Mouse (Mus musculus) lung, embryonic 16.5 days (tissue): ENCODE measurements around the gene Antxr2. TPM values are rescaled to one million over a fixed set of nuclear protein-coding genes. Genes with fewer than 3 reads are reported as not detected.

Experiments used
- ATAC-seq: fragments of 200-750 bp; cut with Nextera tagmentation; 2 replicates; pipeline ENCODE4 v1.8.0; 2017; ENCODE audit warnings: low read depth, mild to moderate bottlenecking, moderate library complexity
- H3K27ac ChIP-seq: fragments of 300-500 bp; sonication (generic); 2 replicates; pipeline ENCODE4 v1.5.1; 2014; ENCODE audit warnings: mild to moderate bottlenecking, control low read depth, low read length
- H3K27me3 ChIP-seq: fragments of 300-500 bp; sonication (generic); 2 replicates; pipeline ENCODE4 v1.6.1; 2014; ENCODE audit warnings: low read depth, low read length, mixed read lengths; ENCODE audit not compliant: control insufficient read depth, insufficient read depth
- H3K36me3 ChIP-seq: fragments of 300-500 bp; sonication (generic); 2 replicates; pipeline ENCODE4 v1.6.1; 2014; ENCODE audit warnings: low read length; ENCODE audit not compliant: control insufficient read depth, insufficient read depth
- H3K4me1 ChIP-seq: fragments of 300-500 bp; sonication (generic); replicated peaks from 2 replicates; pipeline ENCODE4 v1.6.1; 2014; ENCODE audit warnings: low read length, mixed read lengths; ENCODE audit not compliant: control insufficient read depth, insufficient read depth
- H3K4me2 ChIP-seq: fragments of 300-500 bp; sonication (generic); 2 replicates; pipeline ENCODE4 v1.6.1; 2014; ENCODE audit warnings: low read depth, low read length, control low read depth
- H3K4me3 ChIP-seq: fragments of 300-500 bp; sonication (generic); 2 replicates; pipeline ENCODE4 v1.5.1; 2014; ENCODE audit warnings: mild to moderate bottlenecking, low read length, control low read depth
- H3K9ac ChIP-seq: fragments of 300-500 bp; sonication (generic); 2 replicates; pipeline ENCODE4 v1.6.1; 2014; ENCODE audit warnings: low read length, control low read depth
- H3K9me3 ChIP-seq: fragments of 300-500 bp; sonication (generic); 2 replicates; pipeline ENCODE4 v1.6.1; 2016; ENCODE audit warnings: low read length; ENCODE audit not compliant: control insufficient read depth
- WGBS: fragments of 180-500 bp; shearing (Covaris S2); extraction: QIAGEN DNeasy Blood & Tissue Kit; methylation state at CpG from one replicate; pipeline ENCODE4 v1.1.7; 2014; 5-methylcytosine and 5-hydroxymethylcytosine counted together
- polyA plus RNA-seq: library from polyadenylated mRNA; unstranded; fragments of >200 nt; fragmentation: Nextera tagmentation; extraction: Ambion mirVana; gene quantifications from 2 replicates; pipeline ENCODE4 v1.2.1, GENCODE M21; 2015

The Antxr2 gene
- polyA plus RNA-seq, 1 experiment from 2014 or later, result 35.5 TPM

GRCm38 (mm10) chr5:97906537-97907266 is 124.1 kb downstream of the Antxr2 start:
- Histone ChIP-seq H3K36me3 (no peaks in the 10 kb centered on the region), H3K27me3 (no peaks in the 10 kb centered on the region), H3K4me3 (no peak overlapping the region), H3K9ac (no peak overlapping the region), H3K4me2 (no peak overlapping the region), H3K4me1 (no peaks in the 10 kb centered on the region), H3K27ac (no peak overlapping the region), H3K9me3 (no peaks in the 10 kb centered on the region)
- 84% methylated on average over 13 of the region's 13 CpGs for WGBS
- no peak for ATAC-seq

- Histone ChIP-seq H3K4me3 (no peak overlapping the region), H3K27ac (no peak overlapping the region), H3K9me3 (no peaks in the 10 kb centered on the region), H3K27me3 (no peaks in the 10 kb centered on the region), H3K36me3 (no peaks in the 10 kb centered on the region), H3K9ac (no peak overlapping the region), H3K4me2 (no peak overlapping the region), H3K4me1 (no peaks in the 10 kb centered on the region)
- 86% methylated on average over 3 of the region's 3 CpGs for WGBS
- ATAC-seq, result no peak
These were observed 125.0 kb downstream of the Antxr2 start for GRCm38 (mm10) chr5:97905856-97906255.

- Histone ChIP-seq H3K36me3 (no peaks in the 10 kb centered on the region), H3K27me3 (no peaks in the 10 kb centered on the region), H3K9ac (no peak overlapping the region), H3K27ac (no peak overlapping the region), H3K4me2 (no peak overlapping the region), H3K4me3 (no peak overlapping the region), H3K4me1 (no peaks in the 10 kb centered on the region), H3K9me3 (no peaks in the 10 kb centered on the region)
- no peak for ATAC-seq
- WGBS, result 88% methylated on average over 7 of the region's 7 CpGs
These were observed 129.7 kb downstream of the Antxr2 start for GRCm38 (mm10) chr5:97901096-97901495.

- no peak for ATAC-seq
- H3K4me3 ChIP-seq, result no peak overlapping the region
- no peak overlapping the region for H3K4me2 ChIP-seq
- no peaks in the 10 kb centered on the region for H3K27me3 ChIP-seq
- H3K36me3 ChIP-seq, result no peaks in the 10 kb centered on the region
- 92% methylated on average over 5 of the region's 5 CpGs for WGBS
- no peaks in the 10 kb centered on the region for H3K4me1 ChIP-seq
- H3K9me3 ChIP-seq, result peaks cover 2% of the 10 kb centered on the region; the same call in 1 of the 2 replicates
- no peak overlapping the region for H3K9ac ChIP-seq
- no peak overlapping the region for H3K27ac ChIP-seq
These were observed 131.5 kb downstream of the Antxr2 start for GRCm38 (mm10) chr5:97899321-97899720.

- WGBS, result 90% methylated on average over 6 of the region's 6 CpGs
- no peak overlapping the region for H3K9ac ChIP-seq
- no peak for ATAC-seq
- H3K4me1 ChIP-seq, result no peaks in the 10 kb centered on the region
- no peak overlapping the region for H3K4me2 ChIP-seq
- H3K27me3 ChIP-seq, result no peaks in the 10 kb centered on the region
- no peak overlapping the region for H3K27ac ChIP-seq
- H3K9me3 ChIP-seq, result no peaks in the 10 kb centered on the region
- H3K36me3 ChIP-seq, result peaks cover 15% of the 10 kb centered on the region
- H3K4me3 ChIP-seq, result no peak overlapping the region
These were observed 145.4 kb downstream of the Antxr2 start for GRCm38 (mm10) chr5:97885427-97885826.

- H3K4me2 ChIP-seq, result no peak overlapping the region
- H3K4me3 ChIP-seq, result no peak overlapping the region
- H3K9ac ChIP-seq, result no peak overlapping the region
- WGBS, result 78% methylated on average over 3 of the region's 3 CpGs
- no peaks in the 10 kb centered on the region for H3K9me3 ChIP-seq
- no peak for ATAC-seq
- no peak overlapping the region for H3K27ac ChIP-seq
- H3K27me3 ChIP-seq, result no peaks in the 10 kb centered on the region
- H3K36me3 ChIP-seq, result peaks cover 15% of the 10 kb centered on the region
- H3K4me1 ChIP-seq, result no peaks in the 10 kb centered on the region
These were observed 146.7 kb downstream of the Antxr2 start for GRCm38 (mm10) chr5:97884110-97884509.

GRCm38 (mm10) chr5:97881421-97881820 is 149.4 kb downstream of the Antxr2 start:
- no peaks in the 10 kb centered on the region for H3K9me3 ChIP-seq
- no peak overlapping the region for H3K4me2 ChIP-seq
- H3K4me1 ChIP-seq, result no peaks in the 10 kb centered on the region
- no peak overlapping the region for H3K9ac ChIP-seq
- H3K27ac ChIP-seq, result no peak overlapping the region
- 64% methylated on average over 2 of the region's 2 CpGs for WGBS
- H3K27me3 ChIP-seq, result no peaks in the 10 kb centered on the region
- no peak overlapping the region for H3K4me3 ChIP-seq
- peaks cover 15% of the 10 kb centered on the region for H3K36me3 ChIP-seq
- no peak for ATAC-seq

GRCm38 (mm10) chr5:97880115-97880514 is 150.7 kb downstream of the Antxr2 start:
- H3K27ac ChIP-seq, result no peak overlapping the region
- no peak overlapping the region for H3K4me3 ChIP-seq
- no peaks in the 10 kb centered on the region for H3K9me3 ChIP-seq
- no peak overlapping the region for H3K9ac ChIP-seq
- no peaks in the 10 kb centered on the region for H3K4me1 ChIP-seq
- no peak overlapping the region for H3K4me2 ChIP-seq
- no peaks in the 10 kb centered on the region for H3K27me3 ChIP-seq
- no peak for ATAC-seq
- H3K36me3 ChIP-seq, result peaks cover 9% of the 10 kb centered on the region
- 81% methylated on average over 8 of the region's 8 CpGs for WGBS

GRCm38 (mm10) chr5:97878871-97879270 is 152.0 kb downstream of the Antxr2 start:
- Histone ChIP-seq H3K4me3 (no peak overlapping the region), H3K4me2 (no peak overlapping the region), H3K9ac (no peak overlapping the region), H3K27me3 (no peaks in the 10 kb centered on the region), H3K36me3 (no peaks in the 10 kb centered on the region), H3K27ac (no peak overlapping the region), H3K9me3 (no peaks in the 10 kb centered on the region), H3K4me1 (no peaks in the 10 kb centered on the region)
- no peak for ATAC-seq
- WGBS, result 64% methylated on average over 3 of the region's 3 CpGs
